Mouse (Mus musculus) left cerebral cortex, adult 11 months (tissue): ENCODE results near the gene Sycp2l.
"Not testable (repeated sequence)": the region's sequence is repeated elsewhere in the genome, so short reads cannot be mapped to it uniquely, and the experiment has no call there.

Experiments
- DNase-seq: peaks from one replicate; pipeline ENCODE4 v3.0.0; 2022; ENCODE audit warnings: low spot score

Gene Sycp2l

GRCm38 (mm10) chr13:41128326-41128725, 14.2 kb downstream of the Sycp2l start:
- no peak for DNase-seq

- peak; percentile 11 for DNase-seq
Measured at GRCm38 (mm10) chr13:41129061-41129460, 15.0 kb downstream of the Sycp2l start.

- peak; percentile 10 for DNase-seq
Measured at GRCm38 (mm10) chr13:41134901-41135300, 20.8 kb downstream of the Sycp2l start.

GRCm38 (mm10) chr13:41145433-41145970, 31.4 kb downstream of the Sycp2l start:
- no peak for DNase-seq

GRCm38 (mm10) chr13:41146271-41146670, 32.2 kb downstream of the Sycp2l start:
- peak; percentile 44 for DNase-seq

GRCm38 (mm10) chr13:41153146-41153545, 39.0 kb downstream of the Sycp2l start:
- no peak for DNase-seq

GRCm38 (mm10) chr13:41158426-41158825, 44.3 kb downstream of the Sycp2l start:
- no peak for DNase-seq

- DNase-seq: no peak
Measured at GRCm38 (mm10) chr13:41187886-41188285, 73.8 kb downstream of the Sycp2l start.

- no peak for DNase-seq
Measured at GRCm38 (mm10) chr13:41195640-41196333, 81.7 kb downstream of the Sycp2l start.

- peak; percentile 4 for DNase-seq
Measured at GRCm38 (mm10) chr13:41200861-41201260, 86.8 kb downstream of the Sycp2l start.

- DNase-seq: no peak
Measured at GRCm38 (mm10) chr13:41203289-41203688, 89.2 kb downstream of the Sycp2l start.

- no peak for DNase-seq
Measured at GRCm38 (mm10) chr13:41203691-41204090, 89.6 kb downstream of the Sycp2l start.

GRCm38 (mm10) chr13:41205568-41205967, 91.5 kb downstream of the Sycp2l start:
- not testable (repeated sequence) for DNase-seq

GRCm38 (mm10) chr13:41206241-41206640, 92.1 kb downstream of the Sycp2l start:
- no peak for DNase-seq

- no peak for DNase-seq
Measured at GRCm38 (mm10) chr13:41211276-41211675, 97.2 kb downstream of the Sycp2l start.

GRCm38 (mm10) chr13:41212558-41213322, 98.6 kb downstream of the Sycp2l start:
- no peak for DNase-seq

- no peak for DNase-seq
Measured at GRCm38 (mm10) chr13:41215669-41216068, 101.6 kb downstream of the Sycp2l start.

GRCm38 (mm10) chr13:41216236-41216635, 102.1 kb downstream of the Sycp2l start:
- DNase-seq: no peak

- DNase-seq: no peak
Measured at GRCm38 (mm10) chr13:41219056-41219455, 104.9 kb downstream of the Sycp2l start.

GRCm38 (mm10) chr13:41219687-41220303, 105.7 kb downstream of the Sycp2l start:
- no peak for DNase-seq

GRCm38 (mm10) chr13:41220304-41220834, 106.3 kb downstream of the Sycp2l start, which contains the start of gene Elovl2:
Gene Elovl2 (minus strand): TSS chr13:41220405.
- DNase-seq: no peak
